ENCODE assay signal across 36 mouse cellular contexts in the genomic region with DNA sequence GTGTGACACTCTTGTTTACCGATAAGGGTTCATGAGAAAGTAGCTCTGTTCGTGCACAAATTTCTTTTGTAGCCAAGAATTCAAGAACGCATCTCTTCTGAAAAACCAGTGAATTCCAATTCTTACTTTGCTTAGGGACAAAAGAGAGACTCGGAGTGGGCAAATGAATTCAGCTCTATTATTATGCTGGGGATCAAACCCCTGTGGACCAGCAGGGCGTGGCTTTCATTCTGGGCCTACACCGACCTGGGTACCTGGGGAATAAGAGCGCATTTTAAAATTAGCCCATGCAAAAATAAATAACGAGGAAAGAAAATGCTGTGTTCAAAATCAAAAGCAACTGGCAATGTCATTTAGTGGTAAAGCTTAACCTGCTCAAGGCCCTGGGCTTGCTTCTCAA. TPM values are rescaled to one million over a fixed set of nuclear protein-coding genes. Genes with fewer than 3 reads are reported as not detected.
DNase-seq lines count a peak whose midpoint lies in the region; ATAC-seq lines count a peak whose summit lies in the region.
"Had no signal": no experiment of that assay in that cellular context is flagged by ENCODE, and none has a peak within 500 bp of the region (broad histone marks: within the 10 kb centered on the region; RNA-seq: fewer than 3 reads in every experiment).

No protein-coding gene starts in this region.

- no peak overlapping the region for H3K9ac ChIP-seq in embryonic facial prominence, embryonic 14.5 days (ENCODE audit: low read depth, low read length)
- H3K9ac ChIP-seq in hindbrain, embryonic 12.5 days: 0 out of 2 replicates have a peak overlapping the region, but pooled peaks have one; percentile 6
- H3K9ac ChIP-seq in hindbrain, embryonic 14.5 days: no peak overlapping the region
- no peak overlapping the region for H3K9ac ChIP-seq in neural tube, embryonic 13.5 days
- H3K9ac ChIP-seq in neural tube, embryonic 15.5 days (replicated peaks): no peak overlapping the region
- H3K9ac ChIP-seq: embryonic facial prominence, embryonic 15.5 days; heart, embryonic 12.5 days; liver, embryonic 12.5 days; liver, postnatal 0 days had no signal

- no peak overlapping the region for H3K4me3 ChIP-seq in embryonic facial prominence, embryonic 14.5 days (ENCODE audit: low read depth, low read length)
- no peak overlapping the region for H3K4me3 ChIP-seq in embryonic facial prominence, embryonic 10.5 days
- no peak overlapping the region for H3K4me3 ChIP-seq in hindbrain, embryonic 12.5 days
- H3K4me3 ChIP-seq in hindbrain, embryonic 14.5 days (replicated peaks; ENCODE audit: low read length): no peak overlapping the region
- no peak overlapping the region for H3K4me3 ChIP-seq in neural tube, embryonic 13.5 days
- no peak overlapping the region for H3K4me3 ChIP-seq in neural tube, embryonic 15.5 days (replicated peaks)
- H3K4me3 ChIP-seq: embryonic facial prominence, embryonic 15.5 days; gastrocnemius, adult 2 months; heart, adult 2 months; heart, embryonic 12.5 days; liver, embryonic 12.5 days; megakaryocyte, embryonic 14.5 days had no signal

- H3K4me1 ChIP-seq in embryonic facial prominence, embryonic 14.5 days (ENCODE audit: control insufficient read depth, insufficient read depth, low read length): no peaks in the 10 kb centered on the region
- H3K4me1 ChIP-seq in embryonic facial prominence, embryonic 10.5 days: peaks cover 39% of the 10 kb centered on the region
- peaks cover 43% of the 10 kb centered on the region for H3K4me1 ChIP-seq in hindbrain, embryonic 12.5 days
- peaks cover 3% of the 10 kb centered on the region; the same call in 1 of the 2 replicates for H3K4me1 ChIP-seq in hindbrain, embryonic 14.5 days (replicated peaks; ENCODE audit: control insufficient read depth, insufficient read depth, low read length)
- peaks cover 44% of the 10 kb centered on the region for H3K4me1 ChIP-seq in neural tube, embryonic 13.5 days (replicated peaks)
- peaks cover 3% of the 10 kb centered on the region; the same call in 1 of the 2 replicates for H3K4me1 ChIP-seq in neural tube, embryonic 15.5 days
- H3K4me1 ChIP-seq: embryonic facial prominence, embryonic 15.5 days; liver, embryonic 12.5 days; megakaryocyte, embryonic 14.5 days had no signal

- H3K4me2 ChIP-seq in embryonic facial prominence, embryonic 14.5 days (ENCODE audit: low read depth, low read length): no peak overlapping the region
- no peak overlapping the region for H3K4me2 ChIP-seq in hindbrain, embryonic 12.5 days (replicated peaks)
- no peak overlapping the region for H3K4me2 ChIP-seq in hindbrain, embryonic 14.5 days (replicated peaks)
- no peak overlapping the region for H3K4me2 ChIP-seq in neural tube, embryonic 13.5 days
- no peak overlapping the region for H3K4me2 ChIP-seq in neural tube, embryonic 15.5 days
- H3K4me2 ChIP-seq: embryonic facial prominence, embryonic 15.5 days; heart, embryonic 12.5 days; liver, embryonic 12.5 days had no signal

- H3K27ac ChIP-seq in embryonic facial prominence, embryonic 14.5 days (replicated peaks; ENCODE audit: low read depth, low read length): no peak overlapping the region
- H3K27ac ChIP-seq in embryonic facial prominence, embryonic 10.5 days (replicated peaks): no peak overlapping the region
- H3K27ac ChIP-seq in hindbrain, embryonic 12.5 days: peak overlapping the region; percentile 75
- H3K27ac ChIP-seq in hindbrain, embryonic 14.5 days: no peak overlapping the region
- H3K27ac ChIP-seq in neural tube, embryonic 13.5 days (replicated peaks): peak overlapping the region; percentile 54
- no peak overlapping the region for H3K27ac ChIP-seq in neural tube, embryonic 15.5 days (replicated peaks)
- H3K27ac ChIP-seq: embryonic facial prominence, embryonic 15.5 days; gastrocnemius, adult 2 months; heart, adult 2 months; kidney, postnatal 0 days; liver, embryonic 12.5 days had no signal

- no peaks in the 10 kb centered on the region for H3K27me3 ChIP-seq in embryonic facial prominence, embryonic 14.5 days (replicated peaks; ENCODE audit: control insufficient read depth, insufficient read depth, low read length)
- no peaks in the 10 kb centered on the region for H3K27me3 ChIP-seq in embryonic facial prominence, embryonic 10.5 days (replicated peaks; ENCODE audit: low read depth, poor library complexity, severe bottlenecking)
- H3K27me3 ChIP-seq in hindbrain, embryonic 12.5 days: no peaks in the 10 kb centered on the region
- no peaks in the 10 kb centered on the region for H3K27me3 ChIP-seq in hindbrain, embryonic 14.5 days (ENCODE audit: control insufficient read depth, insufficient read depth, low read length)
- no peaks in the 10 kb centered on the region for H3K27me3 ChIP-seq in neural tube, embryonic 13.5 days
- no peaks in the 10 kb centered on the region for H3K27me3 ChIP-seq in neural tube, embryonic 15.5 days (replicated peaks)
- H3K27me3 ChIP-seq: CH12.LX; embryonic facial prominence, embryonic 15.5 days; heart, embryonic 12.5 days; liver, embryonic 12.5 days; Patski had no signal

- whole genome bisulfite sequencing in embryonic facial prominence, embryonic 14.5 days: 46% methylated on average over 8 of the region's 8 CpGs
- WGBS in embryonic facial prominence, embryonic 10.5 days: 44% methylated on average over 8 of the region's 8 CpGs
- WGBS in hindbrain, embryonic 12.5 days: 29% methylated on average over 8 of the region's 8 CpGs
- 14% methylated on average over 8 of the region's 8 CpGs for WGBS in hindbrain, embryonic 14.5 days
- WGBS in neural tube, embryonic 13.5 days: 28% methylated on average over 8 of the region's 8 CpGs
- WGBS in neural tube, embryonic 15.5 days: 31% methylated on average over 8 of the region's 8 CpGs

- H3K9me3 ChIP-seq in embryonic facial prominence, embryonic 14.5 days (ENCODE audit: control insufficient read depth, low read length): no peaks in the 10 kb centered on the region
- H3K9me3 ChIP-seq in embryonic facial prominence, embryonic 10.5 days: no peaks in the 10 kb centered on the region
- no peaks in the 10 kb centered on the region for H3K9me3 ChIP-seq in hindbrain, embryonic 12.5 days (replicated peaks)
- no peaks in the 10 kb centered on the region for H3K9me3 ChIP-seq in hindbrain, embryonic 14.5 days (ENCODE audit: control insufficient read depth, low read length)
- no peaks in the 10 kb centered on the region; the same call in 1 of the 2 replicates for H3K9me3 ChIP-seq in neural tube, embryonic 13.5 days
- H3K9me3 ChIP-seq in neural tube, embryonic 15.5 days (replicated peaks): no peaks in the 10 kb centered on the region
- H3K9me3 ChIP-seq: embryonic facial prominence, embryonic 15.5 days; heart, embryonic 12.5 days; liver, embryonic 12.5 days; megakaryocyte, embryonic 14.5 days had no signal

- ATAC-seq in embryonic facial prominence, embryonic 14.5 days (ENCODE audit: low read depth): 0 out of 2 replicates have a peak, but pooled peaks have one; percentile 51
- ATAC-seq in hindbrain, embryonic 12.5 days (ENCODE audit: low FRiP score): no peak
- ATAC-seq in hindbrain, embryonic 14.5 days (ENCODE audit: low FRiP score): no peak
- ATAC-seq in neural tube, embryonic 13.5 days (ENCODE audit: low read depth): no peak
- no peak for ATAC-seq in neural tube, embryonic 15.5 days (ENCODE audit: low FRiP score)
- ATAC-seq: forebrain, embryonic 14.5 days; intestine, embryonic 16.5 days; liver, embryonic 12.5 days; liver, postnatal 0 days; Patski had no signal

- H3K36me3 ChIP-seq in embryonic facial prominence, embryonic 14.5 days (ENCODE audit: control insufficient read depth, insufficient read depth, low read length): no peaks in the 10 kb centered on the region
- no peaks in the 10 kb centered on the region for H3K36me3 ChIP-seq in embryonic facial prominence, embryonic 10.5 days (replicated peaks)
- no peaks in the 10 kb centered on the region for H3K36me3 ChIP-seq in hindbrain, embryonic 12.5 days
- no peaks in the 10 kb centered on the region for H3K36me3 ChIP-seq in hindbrain, embryonic 14.5 days (replicated peaks; ENCODE audit: control insufficient read depth, insufficient read depth)
- H3K36me3 ChIP-seq in neural tube, embryonic 13.5 days: no peaks in the 10 kb centered on the region
- H3K36me3 ChIP-seq in neural tube, embryonic 15.5 days: no peaks in the 10 kb centered on the region
- H3K36me3 ChIP-seq: embryonic facial prominence, embryonic 15.5 days; heart, embryonic 12.5 days; liver, embryonic 12.5 days had no signal

- DNase-seq in embryonic facial prominence, embryonic 14.5 days (ENCODE audit: low spot score): no peak
- no peak for DNase-seq in embryonic facial prominence, embryonic 10.5 days (ENCODE audit: low spot score)
- DNase-seq in hindbrain, embryonic 14.5 days (ENCODE audit: low spot score): no peak
- no peak for DNase-seq in lung, postnatal 10 days
- DNase-seq in frontal cortex, postnatal 10 days (ENCODE audit: low spot score in 2 of 2): no peak
- DNase-seq: adrenal gland, postnatal 25 days; cerebellum, adult 18-20 months; cerebellum, postnatal 10 days; gastrocnemius, adult 2 months; gastrocnemius, postnatal 36 days; heart, adult 2 months; kidney, adult 8-10 months; kidney, postnatal 4 days; layer of hippocampus, postnatal 36 days; left cerebral cortex, postnatal 4 days; liver, postnatal 0 days; lung, postnatal 4 days; right cerebral cortex, adult 18-20 months; right cerebral cortex, postnatal 4 days; thymus, adult 2 months; thymus, postnatal 36 days had no signal

RNA-seq across cellular contexts. Expression of gene Casq2, which starts 32.9 kb away (rescaled TPM):
- polyA plus RNA-seq in embryonic facial prominence, embryonic 14.5 days (2014; fragmentation: Nextera tagmentation; extraction: Ambion mirVana): 128 and 199 TPM in 2 replicates
- 0.10 and 0.16 TPM in 2 replicates for polyA plus RNA-seq in embryonic facial prominence, embryonic 10.5 days (2016; fragmentation: Nextera tagmentation; extraction: Ambion mirVana)
- 1.1 and 5.9 TPM in 2 replicates for polyA plus RNA-seq in hindbrain, embryonic 12.5 days (2016; fragmentation: Nextera tagmentation; extraction: Ambion mirVana)
- polyA plus RNA-seq in hindbrain, embryonic 14.5 days (2014; fragmentation: Nextera tagmentation; extraction: Ambion mirVana): 0.16 and 0.32 TPM in 2 replicates
- polyA plus RNA-seq in neural tube, embryonic 13.5 days (2015; fragmentation: Nextera tagmentation; extraction: Ambion mirVana): 1.9 and 4.3 TPM in 2 replicates
- polyA plus RNA-seq in neural tube, embryonic 15.5 days (2015; fragmentation: Nextera tagmentation; extraction: Ambion mirVana): 4.0 and 6.2 TPM in 2 replicates

RNA-seq across cellular contexts. Expression of gene Nhlh2, which starts 43.4 kb away (rescaled TPM):
- 3.0 and 3.8 TPM in 2 replicates for polyA plus RNA-seq in embryonic facial prominence, embryonic 14.5 days (2014; fragmentation: Nextera tagmentation; extraction: Ambion mirVana)
- polyA plus RNA-seq in embryonic facial prominence, embryonic 10.5 days (2016; fragmentation: Nextera tagmentation; extraction: Ambion mirVana): 16.1 and 22.3 TPM in 2 replicates
- polyA plus RNA-seq in hindbrain, embryonic 12.5 days (2016; fragmentation: Nextera tagmentation; extraction: Ambion mirVana): 144 and 164 TPM in 2 replicates
- 27.2 and 29.4 TPM in 2 replicates for polyA plus RNA-seq in hindbrain, embryonic 14.5 days (2014; fragmentation: Nextera tagmentation; extraction: Ambion mirVana)
- polyA plus RNA-seq in neural tube, embryonic 13.5 days (2015; fragmentation: Nextera tagmentation; extraction: Ambion mirVana): 72.7 and 75.5 TPM in 2 replicates
- 14.9 and 19.2 TPM in 2 replicates for polyA plus RNA-seq in neural tube, embryonic 15.5 days (2015; fragmentation: Nextera tagmentation; extraction: Ambion mirVana)
- polyA plus RNA-seq: heart, adult 2 months; heart, postnatal 0 days; kidney, postnatal 0 days; liver, embryonic 12.5 days; liver, postnatal 0 days; lung, embryonic 16.5 days; Patski; spleen, adult 2 months had no signal

Comparison
In these comparisons a context has a peak if more than half of its experiments do, and no peak if none do; other contexts are left out.
1. H3K27ac ChIP-seq: peak in hindbrain, embryonic 12.5 days (single experiment) and neural tube, embryonic 13.5 days (single experiment); none in embryonic facial prominence, embryonic 14.5 days (single experiment), embryonic facial prominence, embryonic 10.5 days (single experiment), hindbrain, embryonic 14.5 days (single experiment) and neural tube, embryonic 15.5 days (single experiment).
2. RNA of gene Casq2, which starts 32.9 kb away (polyA plus RNA-seq): 128 to 199 TPM in embryonic facial prominence, embryonic 14.5 days; 4.0 to 6.2 TPM in neural tube, embryonic 15.5 days, 1.9 to 4.3 TPM in neural tube, embryonic 13.5 days, 1.1 to 5.9 TPM in hindbrain, embryonic 12.5 days, 0.16 to 0.32 TPM in hindbrain, embryonic 14.5 days and 0.10 to 0.16 TPM in embryonic facial prominence, embryonic 10.5 days; every median in the first group is over 10 times any median in the second.